Mouse (Mus musculus) hindbrain, postnatal 0 days (tissue): ENCODE results near the gene Trarg1. TPM values are rescaled to one million over a fixed set of nuclear protein-coding genes. Genes with fewer than 3 reads are reported as not detected.

Experiments
- ATAC-seq: fragments of 200-750 bp; cut with Nextera tagmentation; 2 replicates; pipeline ENCODE4 v1.8.0; 2017; ENCODE audit warnings: mild to moderate bottlenecking, moderate TSS enrichment, moderate library complexity
- DNase-seq: peaks from one replicate; pipeline ENCODE4 v3.0.0-alpha.2; 2015; ENCODE audit warnings: low spot score
- H3K27ac ChIP-seq: fragments of 300-500 bp; sonication (generic); 2 replicates; pipeline ENCODE4 v1.5.1; 2014; ENCODE audit warnings: mild to moderate bottlenecking
- H3K27me3 ChIP-seq: fragments of 300-500 bp; sonication (generic); 2 replicates; pipeline ENCODE4 v1.6.1; 2014; ENCODE audit warnings: low read length, mixed read lengths; ENCODE audit not compliant: insufficient read depth
- H3K36me3 ChIP-seq: fragments of 300-500 bp; sonication (generic); 2 replicates; pipeline ENCODE4 v1.6.1; 2014; ENCODE audit warnings: low read length, mixed read lengths; ENCODE audit not compliant: insufficient read depth
- H3K4me1 ChIP-seq: fragments of 300-500 bp; sonication (generic); 2 replicates; pipeline ENCODE4 v1.6.1; 2014; ENCODE audit warnings: antibody characterized with exemption, low read length, mixed read lengths; ENCODE audit not compliant: insufficient read depth
- H3K4me2 ChIP-seq: fragments of 300-500 bp; sonication (generic); 2 replicates; pipeline ENCODE4 v1.6.1; 2014; ENCODE audit warnings: low read depth, mild to moderate bottlenecking, low read length, moderate library complexity, mixed read lengths
- H3K4me3 ChIP-seq: fragments of 300-500 bp; sonication (generic); 2 replicates; pipeline ENCODE4 v1.5.1; 2014; ENCODE audit warnings: low read length
- H3K9ac ChIP-seq: fragments of 300-500 bp; sonication (generic); replicated peaks from 2 replicates; pipeline ENCODE4 v1.6.1; 2014; ENCODE audit warnings: mild to moderate bottlenecking, low read length, moderate library complexity, mixed read lengths
- H3K9me3 ChIP-seq: fragments of 300-500 bp; sonication (generic); 2 replicates; pipeline ENCODE4 v1.6.1; 2016; ENCODE audit warnings: low read length, mixed read lengths
- CTCF ChIP-seq: IDR thresholded peaks from 2 replicates; pipeline ENCODE4 v1.5.1; 2016; ENCODE audit warnings: antibody characterized with exemption, control low read depth, low read depth
- WGBS: fragments of 180-500 bp; shearing (Covaris S2); extraction: QIAGEN DNeasy Blood & Tissue Kit; methylation state at CpG from one replicate; pipeline ENCODE4 v1.1.7; 2014; 5-methylcytosine and 5-hydroxymethylcytosine counted together
- polyA plus RNA-seq: library from polyadenylated mRNA; unstranded; fragments of >200 nt; fragmentation: Nextera tagmentation; extraction: Ambion mirVana; gene quantifications from 2 replicates; pipeline ENCODE4 v1.2.1, GENCODE M21; 2015
- total RNA-seq: library from RNA; depleted of rRNA; stranded (reverse); fragments of >200 nt; gene quantifications from 2 replicates; pipeline ENCODE4 v1.2.3, GENCODE M21; 2014; rRNA removed

Trarg1 gene
- total and polyA plus RNA-seq, 2 experiments from 2014 or later: 0.05 to 0.46 TPM

DNA sequence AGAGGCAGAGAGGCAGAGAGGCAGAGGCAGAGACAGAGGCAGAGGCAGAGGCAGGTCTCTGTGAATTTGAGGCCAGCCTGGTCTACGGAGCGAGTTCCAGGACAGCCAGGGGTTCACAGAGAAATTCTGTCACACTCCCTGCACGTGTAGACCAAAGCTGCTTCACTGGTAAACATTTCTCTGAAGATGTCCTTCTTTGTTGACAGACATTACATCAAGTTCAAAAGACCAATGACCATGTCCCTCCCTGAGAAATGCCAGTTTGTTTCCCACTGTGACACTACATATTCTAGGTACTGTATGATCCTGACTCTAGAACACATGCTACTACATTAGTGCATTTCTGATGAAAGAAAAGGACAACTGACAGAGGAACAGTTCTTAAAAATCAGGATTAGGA, 51.0 kb downstream of the Trarg1 start:
- Histone ChIP-seq H3K9me3 (no peaks in the 10 kb centered on the region), H3K27me3 (no peaks in the 10 kb centered on the region), H3K36me3 (peaks cover 42% of the 10 kb centered on the region), H3K4me3 (no peak overlapping the region), H3K27ac (no peak overlapping the region), H3K9ac (no peak overlapping the region), H3K4me1 (no peaks in the 10 kb centered on the region), H3K4me2 (no peak overlapping the region)
- ATAC-seq (no peak), DNase-seq (no peak)
- TF ChIP-seq CTCF: no peak
- WGBS: 83% methylated on average over 3 of the region's 3 CpGs

DNA sequence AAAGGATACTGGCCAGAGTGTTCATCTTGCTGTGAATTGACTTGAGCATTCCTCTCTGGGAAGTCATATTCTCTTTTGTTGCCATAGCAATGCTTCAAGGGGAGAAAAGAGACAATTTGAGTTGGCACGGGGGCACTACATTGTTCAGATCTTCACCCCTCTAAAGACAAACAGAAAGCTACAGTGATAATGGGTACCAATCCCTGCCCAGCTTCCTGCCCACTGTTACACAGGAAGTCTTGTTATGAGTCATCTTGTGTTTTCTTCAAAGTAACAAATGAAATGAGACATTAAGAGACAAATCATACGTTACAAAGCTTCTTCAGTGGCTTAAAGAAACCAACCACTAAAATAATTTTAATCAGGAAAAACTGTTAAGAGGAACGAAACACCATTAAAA, 55.0 kb downstream of the Trarg1 start:
- H3K27ac ChIP-seq: no peak overlapping the region
- WGBS: 44% methylated on average over 3 of the region's 3 CpGs
- H3K4me1 ChIP-seq: no peaks in the 10 kb centered on the region
- H3K9ac ChIP-seq: no peak overlapping the region
- no peaks in the 10 kb centered on the region for H3K27me3 ChIP-seq
- no peak for TF ChIP-seq CTCF
- no peak for DNase-seq
- no peak overlapping the region for H3K4me2 ChIP-seq
- no peak for ATAC-seq
- peaks cover 38% of the 10 kb centered on the region for H3K36me3 ChIP-seq
- no peaks in the 10 kb centered on the region for H3K9me3 ChIP-seq
- no peak overlapping the region for H3K4me3 ChIP-seq

DNA sequence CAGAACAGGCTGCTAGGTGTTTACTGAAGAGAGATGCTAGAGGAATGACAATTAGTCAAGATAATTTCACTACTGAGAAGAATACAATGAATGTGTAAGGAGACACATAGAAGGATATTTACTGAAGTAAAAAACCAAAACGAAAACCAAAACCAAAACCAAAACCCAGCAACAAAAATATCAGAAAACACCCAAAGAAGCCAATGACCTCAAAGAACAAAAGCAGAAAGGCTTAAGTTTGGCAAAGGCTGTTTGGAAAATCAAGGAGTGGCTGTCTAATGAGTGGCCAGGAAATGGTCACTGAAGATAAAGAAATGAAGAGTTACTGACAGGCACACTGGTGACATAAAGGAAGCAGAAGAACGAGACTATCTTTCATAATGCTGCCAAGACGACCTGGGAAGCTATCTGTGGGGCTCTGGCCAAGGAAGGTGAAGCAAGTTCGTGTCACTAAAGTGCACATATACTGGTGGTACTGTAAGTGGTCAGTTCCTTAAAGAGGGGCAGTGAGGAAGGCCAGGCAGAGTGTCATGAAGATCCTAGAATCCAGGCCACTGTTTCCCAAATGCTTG, 56.2 kb downstream of the Trarg1 start:
- Histone ChIP-seq H3K4me2 (no peak overlapping the region), H3K4me3 (no peak overlapping the region), H3K36me3 (peaks cover 30% of the 10 kb centered on the region), H3K9me3 (no peaks in the 10 kb centered on the region), H3K9ac (no peak overlapping the region), H3K27ac (no peak overlapping the region), H3K4me1 (no peaks in the 10 kb centered on the region), H3K27me3 (no peaks in the 10 kb centered on the region)
- ATAC-seq (no peak), DNase-seq (no peak)
- TF ChIP-seq CTCF: no peak
- 70% methylated on average over 4 of the region's 4 CpGs for WGBS

DNA sequence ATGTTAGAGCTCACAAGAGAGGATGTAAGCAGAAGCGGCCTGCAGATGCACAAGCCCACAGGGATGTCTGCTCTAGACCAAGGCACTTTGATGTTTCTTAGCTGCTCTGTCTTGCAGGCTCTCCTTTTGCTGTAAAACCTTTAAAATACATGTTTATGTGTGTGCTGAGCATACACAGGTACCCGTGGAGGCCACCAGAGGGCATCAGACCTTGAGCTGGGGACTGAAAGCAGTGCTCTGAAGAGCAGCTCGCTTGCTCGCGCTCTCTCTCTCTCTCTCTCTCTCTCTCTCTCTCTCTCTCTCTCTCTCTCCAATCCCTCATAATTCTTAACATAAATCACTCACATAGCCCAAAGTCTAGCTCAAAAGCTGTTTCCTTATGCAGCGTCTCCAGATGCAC, 59.5 kb downstream of the Trarg1 start:
- Histone ChIP-seq H3K4me2 (no peak overlapping the region), H3K36me3 (peaks cover 11% of the 10 kb centered on the region), H3K4me3 (no peak overlapping the region), H3K9ac (no peak overlapping the region), H3K27me3 (no peaks in the 10 kb centered on the region), H3K4me1 (no peaks in the 10 kb centered on the region), H3K9me3 (no peaks in the 10 kb centered on the region), H3K27ac (no peak overlapping the region)
- TF ChIP-seq CTCF: peak; percentile 71
- DNase-seq (peak; percentile 55), ATAC-seq (no peak)
- WGBS: 68% methylated on average over 6 of the region's 6 CpGs

DNA sequence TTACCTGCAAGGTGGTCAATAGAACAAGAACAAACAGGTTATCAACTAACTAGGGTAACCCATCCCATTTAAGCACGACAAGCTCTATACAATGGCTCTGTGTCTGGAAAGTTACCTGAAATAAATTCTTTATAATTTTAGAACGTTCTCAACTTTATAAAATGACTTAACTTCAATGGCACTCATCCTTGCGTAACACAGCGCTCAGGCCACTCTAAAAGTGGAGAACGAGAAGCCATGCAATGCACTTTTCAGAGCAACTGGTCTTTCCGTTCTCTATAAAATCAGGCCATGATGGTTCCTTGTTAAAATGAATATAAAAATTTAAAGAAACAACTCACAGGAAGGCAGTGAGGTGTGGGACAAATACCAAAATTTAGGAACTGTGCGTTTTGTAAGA, 62.9 kb downstream of the Trarg1 start:
- H3K9me3 ChIP-seq: no peaks in the 10 kb centered on the region
- no peak overlapping the region for H3K27ac ChIP-seq
- ATAC-seq (no peak), DNase-seq (no peak)
- no peak overlapping the region for H3K4me3 ChIP-seq
- no peaks in the 10 kb centered on the region for H3K27me3 ChIP-seq
- WGBS: 97% methylated on average over 7 of the region's 7 CpGs
- H3K9ac ChIP-seq: no peak overlapping the region
- no peaks in the 10 kb centered on the region for H3K4me1 ChIP-seq
- no peak for TF ChIP-seq CTCF
- no peak overlapping the region for H3K4me2 ChIP-seq
- H3K36me3 ChIP-seq: peaks cover 13% of the 10 kb centered on the region; the same call in 1 of the 2 replicates

DNA sequence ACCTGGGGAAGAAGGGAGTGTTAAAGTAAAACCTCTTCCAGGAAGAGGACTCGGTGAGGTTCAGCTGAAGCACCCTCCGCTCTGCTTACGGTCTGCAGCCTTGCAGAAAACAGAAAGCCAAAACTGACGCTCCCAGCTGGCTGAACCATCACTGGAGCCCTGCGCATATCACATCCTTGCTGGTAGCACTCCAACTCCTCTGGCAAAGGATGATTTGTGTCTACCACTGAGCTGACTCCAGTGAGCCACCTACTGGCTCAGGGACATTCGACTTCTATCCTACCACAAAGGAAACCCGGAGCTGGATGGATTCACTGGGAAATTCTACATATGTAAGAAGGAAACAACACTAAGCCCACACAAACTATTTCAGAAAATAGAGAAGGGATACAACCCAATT, 64.9 kb downstream of the Trarg1 start:
- Histone ChIP-seq H3K36me3 (peaks cover 30% of the 10 kb centered on the region), H3K4me3 (no peak overlapping the region), H3K9me3 (no peaks in the 10 kb centered on the region), H3K4me2 (no peak overlapping the region), H3K4me1 (no peaks in the 10 kb centered on the region), H3K9ac (no peak overlapping the region), H3K27me3 (no peaks in the 10 kb centered on the region), H3K27ac (no peak overlapping the region)
- DNase-seq (peak; percentile 81), ATAC-seq (no peak)
- WGBS: 56% methylated on average over 7 of the region's 7 CpGs
- TF ChIP-seq CTCF: peak; percentile 72

DNA sequence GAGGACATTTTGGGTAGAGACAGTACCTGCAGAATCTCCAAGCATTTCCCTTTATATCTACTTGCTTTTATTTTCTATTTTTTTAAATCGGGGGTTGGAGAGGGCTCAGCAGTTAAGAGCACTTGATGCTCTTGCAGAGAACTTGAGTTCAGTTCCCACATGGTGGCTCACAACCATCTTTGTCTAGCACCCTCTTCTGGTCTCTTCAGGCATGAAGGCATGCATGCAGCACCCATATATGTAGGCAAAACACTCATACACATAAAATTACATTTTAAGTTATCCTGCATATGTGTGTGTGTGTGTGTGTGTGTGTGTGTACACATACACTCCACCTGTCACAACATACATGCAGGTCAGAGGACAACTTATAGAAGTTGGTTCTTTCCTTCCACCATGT, 66.3 kb downstream of the Trarg1 start:
- Histone ChIP-seq H3K4me3 (no peak overlapping the region), H3K4me1 (no peaks in the 10 kb centered on the region), H3K27me3 (no peaks in the 10 kb centered on the region), H3K36me3 (peaks cover 42% of the 10 kb centered on the region), H3K4me2 (no peak overlapping the region), H3K9ac (no peak overlapping the region), H3K27ac (no peak overlapping the region), H3K9me3 (no peaks in the 10 kb centered on the region)
- 96% methylated on average over 1 of the region's 1 CpGs for WGBS
- ATAC-seq: no peak
- no peak for DNase-seq
- TF ChIP-seq CTCF: no peak; the same call in 1 of the 2 replicates

Other genes with a start within 250 kb of the Trarg1 start
- gene Abr, start 57.5 kb upstream of the Trarg1 start, total RNA-seq: 210 and 211 TPM in 2 replicates
- 77.0 and 87.5 TPM in 2 replicates for gene Abr, start 57.5 kb upstream of the Trarg1 start, polyA plus RNA-seq
- 1.2 and 2.0 TPM in 2 replicates for gene Bhlha9, start 7.3 kb upstream of the Trarg1 start, total RNA-seq
- gene Bhlha9, start 7.3 kb upstream of the Trarg1 start, polyA plus RNA-seq: 2.1 and 3.2 TPM in 2 replicates
- 29.8 and 40.0 TPM in 2 replicates for gene Gosr1, start 83.8 kb downstream of the Trarg1 start, total RNA-seq
- 25.4 and 25.7 TPM in 2 replicates for gene Gosr1, start 83.8 kb downstream of the Trarg1 start, polyA plus RNA-seq
- gene Cpd, start 167.2 kb downstream of the Trarg1 start, total RNA-seq: 34.7 and 41.3 TPM in 2 replicates
- gene Cpd, start 167.2 kb downstream of the Trarg1 start, polyA plus RNA-seq: 3.9 and 5.7 TPM in 2 replicates
- 0.26 TPM in 1 of 2 replicates, not detected in the other for gene Tmigd1, start 222.4 kb downstream of the Trarg1 start, total RNA-seq
- not detected in 2 replicates for gene Tmigd1, start 222.4 kb downstream of the Trarg1 start, polyA plus RNA-seq
- 56.4 and 58.8 TPM in 2 replicates for gene Blmh, start 245.0 kb downstream of the Trarg1 start, total RNA-seq
- 123 and 131 TPM in 2 replicates for gene Blmh, start 245.0 kb downstream of the Trarg1 start, polyA plus RNA-seq